Mouse (Mus musculus) neural tube, embryonic 11.5 days (tissue): Measurements from ENCODE around the gene Traf5. TPM values are rescaled to one million over a fixed set of nuclear protein-coding genes. Genes with fewer than 3 reads are reported as not detected.

ENCODE experiments used
- ATAC-seq: fragments of 200-750 bp; cut with Nextera tagmentation; 2 replicates; pipeline ENCODE4 v1.8.0; 2017; ENCODE audit warnings: moderate number of reproducible peaks, mild to moderate bottlenecking, moderate TSS enrichment, moderate library complexity; ENCODE audit not compliant: insufficient read depth, low FRiP score, low TSS enrichment
- DNase-seq: peaks from one replicate; pipeline ENCODE4 v3.0.0-alpha.2; 2015; ENCODE audit warnings: low spot score
- H3K27ac ChIP-seq: fragments of 300-500 bp; sonication (generic); 2 replicates; pipeline ENCODE4 v1.5.1; 2014; ENCODE audit warnings: low read depth, mild to moderate bottlenecking, low read length
- H3K27me3 ChIP-seq: fragments of 300-500 bp; sonication (generic); 2 replicates; pipeline ENCODE4 v1.6.1; 2014; ENCODE audit warnings: mild to moderate bottlenecking, low read length, mixed read lengths; ENCODE audit not compliant: control insufficient read depth, insufficient read depth
- H3K36me3 ChIP-seq: fragments of 300-500 bp; sonication (generic); 2 replicates; pipeline ENCODE4 v1.6.1; 2014; ENCODE audit warnings: mild to moderate bottlenecking, low read length, moderate library complexity, mixed read lengths; ENCODE audit not compliant: control insufficient read depth, insufficient read depth
- H3K4me1 ChIP-seq: fragments of 300-500 bp; sonication (generic); 2 replicates; pipeline ENCODE4 v1.6.1; 2014; ENCODE audit warnings: low read length, mixed read lengths; ENCODE audit not compliant: control insufficient read depth, insufficient read depth
- H3K4me2 ChIP-seq: fragments of 300-500 bp; sonication (generic); 2 replicates; pipeline ENCODE4 v1.6.1; 2014; ENCODE audit warnings: low read depth, mild to moderate bottlenecking, moderate library complexity
- H3K4me3 ChIP-seq: fragments of 300-500 bp; sonication (generic); 2 replicates; pipeline ENCODE4 v1.5.1; 2014; ENCODE audit warnings: low read depth, low read length
- H3K9ac ChIP-seq: fragments of 300-500 bp; sonication (generic); 2 replicates; pipeline ENCODE4 v1.6.1; 2014; ENCODE audit warnings: mild to moderate bottlenecking, low read length
- H3K9me3 ChIP-seq: fragments of 300-500 bp; sonication (generic); 2 replicates; pipeline ENCODE4 v1.6.1; 2016; ENCODE audit warnings: low read length; ENCODE audit not compliant: control insufficient read depth
- WGBS: fragments of 180-500 bp; shearing (Covaris S2); extraction: QIAGEN DNeasy Blood & Tissue Kit; methylation state at CpG from one replicate; pipeline ENCODE4 v1.1.7; 2014; 5-methylcytosine and 5-hydroxymethylcytosine counted together
- polyA plus RNA-seq: library from polyadenylated mRNA; unstranded; fragments of >200 nt; fragmentation: Nextera tagmentation; extraction: Ambion mirVana; gene quantifications from 2 replicates; pipeline ENCODE4 v1.2.1, GENCODE M21; 2014

The Traf5 gene
- polyA plus RNA-seq, 1 experiment from 2014 or later = 5.0 TPM

DNA sequence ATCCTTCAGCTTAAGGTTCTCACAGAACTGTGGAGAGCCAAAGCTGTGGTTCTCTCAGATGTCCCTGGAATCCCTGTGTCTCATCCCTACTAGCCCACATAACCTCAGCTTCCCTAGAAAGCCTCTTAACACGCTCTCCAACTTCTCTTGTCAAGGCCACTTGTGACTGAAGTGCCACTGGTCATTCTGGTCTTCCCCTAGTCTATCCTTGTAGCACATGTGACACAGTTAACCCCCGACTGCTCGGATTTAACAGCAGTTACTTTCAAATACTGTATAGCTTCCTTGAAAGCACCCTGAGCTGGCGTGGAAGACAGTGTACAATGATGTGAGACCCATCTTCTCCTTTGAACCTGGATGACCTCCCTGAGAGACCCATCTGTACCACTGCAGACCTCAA lies 5.3 kb downstream of the Traf5 start:
- no peak overlapping the region for H3K9ac ChIP-seq

DNA sequence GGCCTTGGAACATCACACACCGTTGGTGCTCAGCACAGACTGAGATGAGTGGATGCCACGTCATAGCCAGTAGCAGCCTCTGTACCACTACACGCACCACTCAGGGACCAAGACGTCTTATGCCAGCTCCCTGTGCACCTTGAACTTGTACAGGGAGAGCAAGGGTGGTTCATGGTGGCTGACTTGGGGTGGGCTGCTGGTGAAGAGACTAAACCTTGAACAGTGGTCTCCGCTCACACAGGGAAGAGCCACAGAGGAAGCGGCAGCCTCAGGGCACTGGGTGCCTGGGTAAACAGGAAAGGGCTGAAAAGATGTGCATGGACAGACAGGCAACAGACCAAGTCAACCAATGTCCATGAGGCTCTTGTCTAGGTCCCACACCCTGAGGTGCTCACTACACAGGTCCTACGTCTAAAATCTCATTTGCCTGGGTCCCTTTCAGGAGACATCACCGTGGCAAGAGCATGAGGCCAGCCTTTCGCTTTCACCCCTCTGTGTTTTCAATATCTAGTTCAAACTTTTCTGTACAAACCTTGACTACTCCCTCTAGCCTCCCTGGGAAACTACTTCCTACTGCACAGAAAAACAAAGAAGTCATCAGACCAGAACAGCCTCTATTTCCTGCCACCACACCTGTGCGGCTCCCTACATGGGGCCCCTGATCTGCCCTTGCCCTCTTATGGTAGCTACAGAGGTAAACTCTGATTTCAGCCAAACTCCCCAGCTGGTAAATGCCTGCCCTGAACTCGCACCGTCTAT lies 5.9 kb downstream of the Traf5 start:
- DNase-seq = no peak
- Histone ChIP-seq H3K4me1 (no peaks in the 10 kb centered on the region), H3K9me3 (no peaks in the 10 kb centered on the region), H3K36me3 (no peaks in the 10 kb centered on the region), H3K27me3 (peaks cover 13% of the 10 kb centered on the region; the same call in 1 of the 2 replicates), H3K27ac (no peak overlapping the region), H3K9ac (no peak overlapping the region), H3K4me3 (no peak overlapping the region), H3K4me2 (no peak overlapping the region)
- ATAC-seq = no peak
- WGBS = 85% methylated on average over 12 of the region's 12 CpGs

More for the DNA sequence above, 5.3 kb downstream of the Traf5 start:
- no peak for DNase-seq
- no peak overlapping the region for H3K4me3 ChIP-seq
- no peaks in the 10 kb centered on the region for H3K36me3 ChIP-seq
- no peaks in the 10 kb centered on the region for H3K4me1 ChIP-seq
- no peaks in the 10 kb centered on the region for H3K9me3 ChIP-seq
- no peak overlapping the region for H3K4me2 ChIP-seq
- WGBS = 81% methylated on average over 4 of the region's 4 CpGs
- no peak overlapping the region for H3K27ac ChIP-seq
- no peak for ATAC-seq
- H3K27me3 ChIP-seq = peaks cover 16% of the 10 kb centered on the region; the same call in 1 of the 2 replicates

GRCm38 (mm10) chr1:192085218-192085617 lies 7.1 kb downstream of the Traf5 start:
- Histone ChIP-seq H3K4me1 (no peaks in the 10 kb centered on the region), H3K9ac (no peak overlapping the region), H3K9me3 (no peaks in the 10 kb centered on the region), H3K36me3 (no peaks in the 10 kb centered on the region), H3K27ac (no peak overlapping the region), H3K4me2 (no peak overlapping the region), H3K4me3 (no peak overlapping the region), H3K27me3 (0 out of 2 replicates have a peak, but pooled peaks cover under 1% of the 10 kb centered on the region)
- ATAC-seq (no peak), DNase-seq (no peak)
- WGBS = 91% methylated on average over 10 of the region's 10 CpGs

DNA sequence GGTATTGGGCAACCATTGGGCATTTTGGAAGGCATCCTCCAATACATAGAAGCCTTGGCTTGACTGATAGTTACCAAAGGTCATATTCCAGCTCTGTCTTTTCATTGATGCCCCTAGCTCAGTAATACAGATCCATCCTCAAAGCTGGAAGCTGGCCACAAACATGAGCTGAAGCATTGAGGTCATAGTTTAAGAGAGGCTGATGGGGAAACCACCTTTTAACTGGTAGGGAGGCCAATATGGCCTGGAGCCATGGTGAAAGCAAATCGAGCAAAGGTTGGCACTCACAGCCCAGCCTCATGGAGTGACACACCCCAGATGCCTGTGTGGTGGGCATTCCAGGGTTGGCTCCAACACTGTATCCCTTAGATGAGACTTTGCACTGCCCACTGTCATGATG lies 9.7 kb downstream of the Traf5 start:
- no peak for ATAC-seq
- no peak for DNase-seq
- no peak overlapping the region for H3K9ac ChIP-seq
- H3K4me2 ChIP-seq = no peak overlapping the region
- H3K4me1 ChIP-seq = no peaks in the 10 kb centered on the region
- H3K9me3 ChIP-seq = no peaks in the 10 kb centered on the region
- H3K27me3 ChIP-seq = no peaks in the 10 kb centered on the region
- no peak overlapping the region for H3K27ac ChIP-seq
- no peak overlapping the region for H3K4me3 ChIP-seq
- no peaks in the 10 kb centered on the region for H3K36me3 ChIP-seq
- WGBS = 82% methylated on average over 1 of the region's 1 CpGs

- Histone ChIP-seq H3K36me3 (no peaks in the 10 kb centered on the region), H3K4me1 (no peaks in the 10 kb centered on the region), H3K27ac (no peak overlapping the region), H3K9me3 (no peaks in the 10 kb centered on the region), H3K9ac (no peak overlapping the region), H3K27me3 (no peaks in the 10 kb centered on the region), H3K4me3 (no peak overlapping the region), H3K4me2 (no peak overlapping the region)
- ATAC-seq = no peak
- no peak for DNase-seq
- WGBS = 91% methylated on average over 2 of the region's 2 CpGs
Observed at GRCm38 (mm10) chr1:192081129-192081528, 11.2 kb downstream of the Traf5 start.

DNA sequence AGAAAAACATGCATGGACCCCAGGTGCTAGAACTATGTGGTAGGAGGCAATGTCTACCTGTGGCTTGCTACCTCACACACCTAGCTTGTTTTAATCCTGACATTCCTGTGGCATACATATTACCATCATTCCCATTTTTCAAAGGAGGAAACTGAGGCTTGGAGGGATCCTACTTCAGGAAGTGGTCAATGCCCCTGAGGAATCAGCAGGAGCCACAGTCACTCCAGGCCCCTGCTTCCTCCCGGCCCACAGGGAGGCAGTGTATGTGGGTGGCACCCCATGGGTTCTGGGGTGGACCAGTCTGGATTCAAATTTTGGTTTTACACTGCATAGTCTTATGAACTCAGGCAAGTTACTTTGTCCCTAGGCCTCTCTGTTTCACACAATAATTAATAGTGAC lies 13.2 kb downstream of the Traf5 start:
- DNase-seq (no peak), ATAC-seq (no peak)
- Histone ChIP-seq H3K9ac (no peak overlapping the region), H3K4me2 (no peak overlapping the region), H3K9me3 (no peaks in the 10 kb centered on the region), H3K36me3 (no peaks in the 10 kb centered on the region), H3K27ac (no peak overlapping the region), H3K4me3 (no peak overlapping the region), H3K27me3 (no peaks in the 10 kb centered on the region), H3K4me1 (no peaks in the 10 kb centered on the region)
- WGBS = 80% methylated on average over 1 of the region's 1 CpGs

- Histone ChIP-seq H3K4me3 (no peak overlapping the region), H3K9ac (no peak overlapping the region), H3K36me3 (no peaks in the 10 kb centered on the region), H3K4me1 (no peaks in the 10 kb centered on the region), H3K27me3 (no peaks in the 10 kb centered on the region), H3K9me3 (no peaks in the 10 kb centered on the region), H3K4me2 (no peak overlapping the region), H3K27ac (no peak overlapping the region)
- 53% methylated on average over 3 of the region's 3 CpGs for WGBS
- no peak for ATAC-seq
- DNase-seq = no peak
Observed at GRCm38 (mm10) chr1:192078406-192078805, 14.0 kb downstream of the Traf5 start.

DNA sequence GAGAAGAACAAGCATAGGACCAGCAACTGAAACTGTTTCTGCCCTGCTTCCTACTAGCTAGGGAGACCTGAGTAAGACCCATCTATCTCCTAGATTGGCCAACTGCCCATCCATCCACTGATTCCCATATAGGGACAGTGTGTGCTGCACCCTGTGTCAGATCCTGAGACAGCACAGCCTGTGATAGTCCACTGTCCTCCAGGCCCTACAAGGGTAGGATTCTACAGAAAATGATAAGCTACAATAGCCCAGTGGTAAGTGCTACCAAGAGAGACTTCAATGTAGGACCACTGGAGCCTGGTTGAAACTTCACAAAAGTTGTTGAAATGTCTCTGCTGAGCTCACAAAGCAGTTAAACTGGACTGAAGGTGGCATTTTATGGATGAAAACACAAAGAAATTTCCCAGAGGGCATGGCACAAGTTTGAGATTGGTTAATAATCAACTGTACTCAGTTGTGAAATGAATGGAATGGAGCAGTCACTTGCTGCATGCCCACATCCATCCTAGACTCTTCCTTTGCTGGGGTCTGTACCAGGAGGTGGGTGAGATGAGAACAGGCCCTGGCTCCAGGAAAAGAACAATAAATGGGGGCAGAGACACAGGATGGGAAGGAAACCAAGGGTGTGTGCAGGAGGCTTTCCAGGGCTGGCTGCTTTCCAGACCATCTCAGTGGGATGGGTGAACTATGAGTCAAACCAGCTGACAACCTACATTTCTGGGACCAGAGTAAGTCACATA lies 15.4 kb downstream of the Traf5 start:
- Histone ChIP-seq H3K4me2 (no peak overlapping the region), H3K9ac (no peak overlapping the region), H3K36me3 (no peaks in the 10 kb centered on the region), H3K4me1 (no peaks in the 10 kb centered on the region), H3K4me3 (no peak overlapping the region), H3K9me3 (no peaks in the 10 kb centered on the region), H3K27ac (no peak overlapping the region), H3K27me3 (no peaks in the 10 kb centered on the region)
- DNase-seq (no peak), ATAC-seq (no peak)

- no peak for ATAC-seq
- Histone ChIP-seq H3K27ac (no peak overlapping the region), H3K4me1 (no peaks in the 10 kb centered on the region), H3K9me3 (no peaks in the 10 kb centered on the region), H3K36me3 (no peaks in the 10 kb centered on the region), H3K27me3 (no peaks in the 10 kb centered on the region), H3K4me2 (no peak overlapping the region), H3K9ac (no peak overlapping the region), H3K4me3 (no peak overlapping the region)
- DNase-seq = no peak
- WGBS = 81% methylated on average over 4 of the region's 4 CpGs
Observed at GRCm38 (mm10) chr1:192076101-192076500, 16.3 kb downstream of the Traf5 start.
